Mouse (Mus musculus) heart, embryonic 15.5 days (tissue): ENCODE data around the gene Limch1. TPM values are rescaled to one million over a fixed set of nuclear protein-coding genes. Genes with fewer than 3 reads are reported as not detected.

Source experiments
- ATAC-seq: fragments of 200-750 bp; cut with Nextera tagmentation; replicated peaks from 2 replicates; pipeline ENCODE4 v1.8.0; 2017; ENCODE audit warnings: low read depth, moderate TSS enrichment; ENCODE audit not compliant: insufficient number of reproducible peaks, insufficient read depth, low FRiP score
- H3K27ac ChIP-seq: fragments of 300-500 bp; sonication (generic); 2 replicates; pipeline ENCODE4 v1.5.1; 2015; ENCODE audit warnings: mild to moderate bottlenecking, inconsistent platforms
- H3K27me3 ChIP-seq: fragments of 300-500 bp; sonication (generic); 2 replicates; pipeline ENCODE4 v1.6.1; 2015; ENCODE audit warnings: inconsistent platforms
- H3K36me3 ChIP-seq: fragments of 300-500 bp; sonication (generic); 2 replicates; pipeline ENCODE4 v1.6.1; 2015; ENCODE audit warnings: mild to moderate bottlenecking, inconsistent platforms
- H3K4me1 ChIP-seq: fragments of 300-500 bp; sonication (generic); replicated peaks from 2 replicates; pipeline ENCODE4 v1.6.1; 2015; ENCODE audit warnings: inconsistent platforms
- H3K4me2 ChIP-seq: fragments of 300-500 bp; sonication (generic); 2 replicates; pipeline ENCODE4 v1.6.1; 2015; ENCODE audit warnings: inconsistent platforms, mild to moderate bottlenecking, moderate library complexity
- H3K4me3 ChIP-seq: fragments of 300-500 bp; sonication (generic); 2 replicates; pipeline ENCODE4 v1.5.1; 2015; ENCODE audit warnings: mild to moderate bottlenecking, inconsistent platforms
- H3K9ac ChIP-seq: fragments of 300-500 bp; sonication (generic); 2 replicates; pipeline ENCODE4 v1.6.1; 2015; ENCODE audit warnings: mild to moderate bottlenecking, inconsistent platforms
- H3K9me3 ChIP-seq: fragments of 300-500 bp; sonication (generic); replicated peaks from 2 replicates; pipeline ENCODE4 v1.6.1; 2016; ENCODE audit warnings: inconsistent platforms
- WGBS: fragments of 180-500 bp; shearing (Covaris S2); methylation state at CpG from one replicate; pipeline ENCODE4 v1.1.7; 2015; ENCODE audit warnings: mixed read lengths; 5-methylcytosine and 5-hydroxymethylcytosine counted together
- polyA plus RNA-seq: library from polyadenylated mRNA; unstranded; fragments of >200 nt; fragmentation: Nextera tagmentation; extraction: Ambion mirVana; gene quantifications from 2 replicates; pipeline ENCODE4 v1.2.1, GENCODE M21; 2015

Limch1 gene
- 26.4 and 30.2 TPM in 2 replicates for polyA plus RNA-seq

DNA sequence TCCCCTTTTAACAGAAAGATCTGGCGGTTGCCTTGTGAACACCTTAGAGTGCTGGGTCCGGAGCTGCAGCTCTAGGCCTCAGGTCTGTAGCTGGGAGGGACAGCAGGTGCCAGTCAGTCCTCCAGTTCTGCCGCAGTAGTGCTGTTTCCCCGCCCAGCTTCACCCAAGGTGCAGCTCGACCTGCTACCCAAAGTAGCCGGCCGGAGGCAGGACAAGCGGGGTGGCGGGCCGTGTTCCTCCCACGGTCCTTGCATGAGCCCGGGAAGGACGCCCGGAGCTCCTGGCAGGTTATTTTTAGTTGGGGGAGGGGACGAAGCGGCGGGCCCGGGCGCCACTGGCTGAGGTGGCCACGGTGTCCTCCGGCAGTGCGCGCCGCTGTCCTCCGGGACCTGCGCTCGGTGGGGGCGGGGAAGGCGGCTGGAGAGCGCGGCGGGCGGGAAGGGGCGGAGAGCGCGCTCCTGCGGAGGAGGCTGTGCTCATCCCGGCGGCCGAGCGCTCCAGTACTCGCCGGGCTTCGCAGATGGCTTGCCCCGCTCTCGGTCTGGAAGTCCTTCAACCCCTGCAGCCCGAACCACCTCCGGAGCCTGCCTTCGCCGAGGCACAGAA is at the start of gene Limch1:
Gene Limch1, plus strand, starts transcription at position 438 of the 606 bp plus-strand sequence.
- Histone ChIP-seq H3K36me3 (no peaks in the 10 kb centered on the region), H3K4me3 (peak within 1 kb of the TSS; percentile 61), H3K4me2 (peak within 1 kb of the TSS; percentile 84)

GRCm38 (mm10) chr5:66697119-66697518 is 48.5 kb upstream of the Limch1 start:
- H3K9ac ChIP-seq, result no peak overlapping the region
- no peak overlapping the region for H3K27ac ChIP-seq
- H3K27me3 ChIP-seq, result peaks cover 33% of the 10 kb centered on the region
- no peaks in the 10 kb centered on the region for H3K9me3 ChIP-seq
- H3K4me3 ChIP-seq, result no peak overlapping the region
- no peak overlapping the region for H3K4me2 ChIP-seq
- H3K4me1 ChIP-seq, result no peaks in the 10 kb centered on the region
- H3K36me3 ChIP-seq, result no peaks in the 10 kb centered on the region
- ATAC-seq, result no peak

More for the DNA sequence above, at the start of gene Limch1:
- H3K9me3 ChIP-seq, result no peaks in the 10 kb centered on the region
- peak; percentile 84 for ATAC-seq
- H3K9ac ChIP-seq, result peak within 1 kb of the TSS; percentile 54
- H3K4me1 ChIP-seq, result peaks cover 22% of the 10 kb centered on the region
- H3K27ac ChIP-seq, result peak within 1 kb of the TSS; percentile 14
- H3K27me3 ChIP-seq, result peaks cover 54% of the 10 kb centered on the region
- WGBS, result 3% methylated on average over 35 of the region's 50 CpGs

DNA sequence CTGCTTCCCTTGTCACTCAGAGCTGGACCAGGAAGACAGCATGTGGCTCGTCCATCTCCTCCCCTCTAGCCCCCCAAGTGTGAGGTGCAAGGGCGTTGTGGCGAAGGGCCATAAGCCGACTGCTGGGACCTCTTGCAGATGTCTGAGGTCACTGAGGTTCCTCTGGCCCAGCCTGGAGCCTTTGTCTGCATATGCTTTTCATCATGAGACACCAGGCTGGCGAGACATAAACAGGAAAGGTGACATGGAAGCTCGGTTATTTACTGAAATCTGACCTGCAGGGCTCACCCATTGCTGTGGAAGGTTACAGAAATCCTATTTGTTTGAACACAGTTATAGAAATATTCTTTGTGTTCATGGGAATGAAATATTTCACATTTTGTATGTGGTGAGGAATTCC is 45.7 kb upstream of the Limch1 start:
- H3K4me2 ChIP-seq, result no peak overlapping the region
- peaks cover 8% of the 10 kb centered on the region for H3K4me1 ChIP-seq
- H3K4me3 ChIP-seq, result no peak overlapping the region
- 48% methylated on average over 6 of the region's 6 CpGs for WGBS
- no peaks in the 10 kb centered on the region for H3K9me3 ChIP-seq
- no peak overlapping the region for H3K9ac ChIP-seq
- no peaks in the 10 kb centered on the region for H3K36me3 ChIP-seq
- peaks cover 44% of the 10 kb centered on the region for H3K27me3 ChIP-seq
- ATAC-seq, result no peak
- no peak overlapping the region for H3K27ac ChIP-seq

DNA sequence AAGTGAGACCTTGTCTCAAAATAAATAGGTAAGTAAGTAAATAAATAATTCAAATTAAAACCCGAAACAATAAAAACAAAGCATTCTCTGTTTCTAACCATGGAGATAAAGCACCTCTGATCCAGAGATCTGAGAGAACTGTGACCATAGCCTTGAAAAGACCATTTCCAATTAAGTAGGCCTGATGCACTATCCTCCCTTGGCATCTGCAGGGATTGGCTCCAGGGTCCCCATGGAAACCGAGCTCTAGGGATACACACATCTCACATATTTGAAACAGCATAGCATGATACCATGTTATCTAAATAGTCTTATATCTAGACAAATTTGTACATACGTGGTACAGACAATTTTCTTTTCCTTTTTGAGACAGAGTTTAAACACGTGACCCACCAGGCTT is 43.7 kb upstream of the Limch1 start:
- Histone ChIP-seq H3K4me2 (no peak overlapping the region), H3K4me3 (no peak overlapping the region), H3K27ac (no peak overlapping the region), H3K27me3 (peaks cover 52% of the 10 kb centered on the region), H3K4me1 (peaks cover 8% of the 10 kb centered on the region), H3K9ac (no peak overlapping the region), H3K36me3 (no peaks in the 10 kb centered on the region), H3K9me3 (no peaks in the 10 kb centered on the region)
- no peak for ATAC-seq
- 80% methylated on average over 4 of the region's 4 CpGs for WGBS

DNA sequence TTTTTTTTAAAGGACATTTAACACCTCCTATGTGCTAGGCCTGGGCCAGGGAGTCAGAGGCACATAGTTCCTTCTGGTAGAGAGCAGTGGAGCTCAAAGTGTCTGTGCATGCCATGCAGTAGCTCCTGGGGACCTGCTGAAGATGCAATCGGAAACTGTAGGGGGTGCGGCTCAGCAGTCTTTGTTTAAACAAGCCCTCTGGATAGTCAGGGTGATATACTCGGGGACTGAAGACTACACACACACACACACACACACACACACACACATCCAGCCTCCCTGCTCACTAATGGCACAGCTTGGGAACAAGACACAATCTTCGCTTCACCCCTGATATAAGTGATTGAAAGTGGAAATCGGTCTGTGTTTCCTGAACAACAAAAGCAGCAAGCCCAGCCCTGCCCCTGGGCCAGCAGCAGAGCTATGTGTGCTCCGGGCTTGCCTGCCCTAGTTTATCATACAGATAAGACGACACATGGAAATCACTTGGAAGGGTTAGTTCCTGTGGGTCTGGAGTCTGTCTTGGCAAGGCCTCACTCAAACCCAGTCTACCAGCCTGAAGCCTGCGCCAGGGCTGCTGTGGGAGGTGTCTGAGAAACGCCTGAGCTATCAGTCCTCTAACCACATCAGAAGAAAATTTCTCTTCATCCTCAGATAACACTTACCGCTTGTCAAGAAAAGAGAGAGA is 42.2 kb upstream of the Limch1 start:
- H3K27ac ChIP-seq, result no peak overlapping the region
- no peaks in the 10 kb centered on the region for H3K36me3 ChIP-seq
- no peak overlapping the region for H3K4me3 ChIP-seq
- no peak overlapping the region for H3K9ac ChIP-seq
- H3K4me2 ChIP-seq, result peak overlapping the region; percentile 29; the same call in 1 of the 2 replicates
- ATAC-seq, result peak; percentile 85
- peaks cover 58% of the 10 kb centered on the region for H3K27me3 ChIP-seq
- peaks cover 8% of the 10 kb centered on the region for H3K4me1 ChIP-seq
- no peaks in the 10 kb centered on the region for H3K9me3 ChIP-seq
- WGBS, result 10% methylated on average over 10 of the region's 10 CpGs

DNA sequence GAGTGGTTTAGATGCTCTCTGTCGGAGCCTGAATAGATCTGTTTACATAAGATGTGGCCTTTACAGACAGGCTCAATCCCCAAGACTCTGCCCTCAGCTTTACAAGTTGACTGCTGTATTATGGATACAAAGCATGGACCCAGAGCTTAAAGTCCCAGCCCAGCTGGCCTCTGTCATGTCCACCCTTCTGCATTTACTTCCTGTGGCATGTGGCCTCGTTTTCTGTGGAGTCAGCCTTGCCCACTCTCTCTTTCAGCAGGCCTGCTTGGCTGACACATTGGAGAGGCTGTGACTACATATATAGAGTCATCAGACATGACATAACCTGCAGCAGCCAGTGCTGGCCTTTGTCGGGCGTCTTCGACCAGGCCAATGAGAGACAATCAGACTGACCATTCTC is 37.8 kb upstream of the Limch1 start:
- ATAC-seq, result no peak
- Histone ChIP-seq H3K27ac (no peak overlapping the region), H3K4me1 (peaks cover 8% of the 10 kb centered on the region), H3K27me3 (peaks cover 67% of the 10 kb centered on the region), H3K9ac (no peak overlapping the region), H3K9me3 (no peaks in the 10 kb centered on the region), H3K36me3 (no peaks in the 10 kb centered on the region), H3K4me2 (no peak overlapping the region), H3K4me3 (no peak overlapping the region)
- 76% methylated on average over 5 of the region's 5 CpGs for WGBS

GRCm38 (mm10) chr5:66710445-66711019 is 35.1 kb upstream of the Limch1 start:
- Histone ChIP-seq H3K4me2 (no peak overlapping the region), H3K27ac (no peak overlapping the region), H3K4me3 (no peak overlapping the region), H3K9ac (no peak overlapping the region), H3K36me3 (no peaks in the 10 kb centered on the region), H3K9me3 (no peaks in the 10 kb centered on the region), H3K4me1 (peaks cover 9% of the 10 kb centered on the region), H3K27me3 (peaks cover 76% of the 10 kb centered on the region)
- WGBS, result 12% methylated on average over 4 of the region's 4 CpGs
- no peak for ATAC-seq

GRCm38 (mm10) chr5:66712801-66713200 is 32.8 kb upstream of the Limch1 start:
- peaks cover 77% of the 10 kb centered on the region for H3K27me3 ChIP-seq
- no peak overlapping the region for H3K9ac ChIP-seq
- no peaks in the 10 kb centered on the region for H3K36me3 ChIP-seq
- no peak overlapping the region for H3K27ac ChIP-seq
- peaks cover 15% of the 10 kb centered on the region for H3K4me1 ChIP-seq
- WGBS, result 47% methylated on average over 6 of the region's 6 CpGs
- no peak for ATAC-seq
- H3K4me2 ChIP-seq, result no peak overlapping the region
- no peaks in the 10 kb centered on the region for H3K9me3 ChIP-seq
- H3K4me3 ChIP-seq, result no peak overlapping the region

DNA sequence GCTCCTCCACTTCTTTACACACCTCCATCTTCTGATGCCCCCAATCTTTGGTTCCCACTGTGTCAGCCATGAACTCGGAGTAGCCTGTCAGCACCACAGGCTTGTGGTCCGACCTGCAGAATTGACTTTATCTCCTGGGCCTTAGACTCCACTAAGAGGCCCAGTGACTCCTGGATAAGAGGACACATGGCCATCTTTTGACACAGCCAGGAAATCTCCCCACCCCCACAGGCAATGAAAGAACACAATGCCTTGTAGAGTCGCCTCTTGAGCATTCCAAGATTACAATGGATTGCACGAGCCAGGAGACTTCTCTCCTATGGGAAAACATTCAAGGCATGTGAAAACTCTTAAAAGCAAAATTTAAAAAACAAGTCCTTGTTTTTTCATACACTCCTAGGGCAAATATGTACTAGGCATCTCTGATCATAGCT is 30.1 kb upstream of the Limch1 start:
- H3K27me3 ChIP-seq, result peaks cover 76% of the 10 kb centered on the region
- peaks cover 15% of the 10 kb centered on the region for H3K4me1 ChIP-seq
- no peak overlapping the region for H3K4me3 ChIP-seq
- H3K9ac ChIP-seq, result no peak overlapping the region
- H3K4me2 ChIP-seq, result no peak overlapping the region
- no peaks in the 10 kb centered on the region for H3K36me3 ChIP-seq
- 22% methylated on average over 4 of the region's 4 CpGs for WGBS
- peak; percentile 55; the same call in 1 of the 2 replicates for ATAC-seq
- no peaks in the 10 kb centered on the region for H3K9me3 ChIP-seq
- H3K27ac ChIP-seq, result no peak overlapping the region

DNA sequence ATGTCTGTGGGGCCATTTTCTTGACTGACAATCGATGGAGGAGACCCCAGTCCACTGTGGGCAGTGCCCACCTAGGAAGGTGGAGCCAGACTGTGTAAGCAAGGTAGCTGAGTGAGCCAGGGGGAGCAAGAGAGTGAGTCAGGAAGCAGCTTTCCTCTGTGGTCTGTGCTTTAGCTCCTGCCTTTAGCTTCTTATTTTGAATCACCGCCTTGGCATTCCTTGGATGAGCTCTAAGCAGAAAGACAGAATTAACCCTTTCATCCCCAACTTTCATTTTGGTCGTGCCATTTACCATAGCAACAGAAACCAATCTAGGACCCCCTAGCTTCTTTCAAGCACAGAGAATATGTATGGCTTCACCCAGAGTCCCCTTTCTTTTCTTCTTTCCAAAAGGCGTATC is 27.7 kb upstream of the Limch1 start:
- ATAC-seq, result no peak
- no peak overlapping the region for H3K9ac ChIP-seq
- no peaks in the 10 kb centered on the region for H3K36me3 ChIP-seq
- no peak overlapping the region for H3K4me2 ChIP-seq
- H3K27me3 ChIP-seq, result peaks cover 78% of the 10 kb centered on the region
- no peak overlapping the region for H3K4me3 ChIP-seq
- peaks cover 15% of the 10 kb centered on the region for H3K4me1 ChIP-seq
- H3K27ac ChIP-seq, result no peak overlapping the region
- 57% methylated on average over 4 of the region's 4 CpGs for WGBS
- H3K9me3 ChIP-seq, result no peaks in the 10 kb centered on the region

GRCm38 (mm10) chr5:66718413-66718812 is 27.2 kb upstream of the Limch1 start:
- H3K9me3 ChIP-seq, result no peaks in the 10 kb centered on the region
- no peak for ATAC-seq
- peaks cover 15% of the 10 kb centered on the region for H3K4me1 ChIP-seq
- WGBS, result 48% methylated on average over 3 of the region's 3 CpGs
- no peak overlapping the region for H3K9ac ChIP-seq
- H3K4me3 ChIP-seq, result no peak overlapping the region
- no peaks in the 10 kb centered on the region for H3K36me3 ChIP-seq
- no peak overlapping the region for H3K4me2 ChIP-seq
- peaks cover 77% of the 10 kb centered on the region for H3K27me3 ChIP-seq
- H3K27ac ChIP-seq, result no peak overlapping the region
